Mouse (Mus musculus) granulocyte monocyte progenitor cell, adult 5-6 weeks (primary cell): ENCODE measurements at regions not wholly inside any gene's neighbourhood (a gene's known extent, or its start where the extent isn't known, plus 50 kb on each side); places are given as distances from the start of the nearest gene placed in this dataset.
"Not testable (repeated sequence)": the region's sequence is repeated elsewhere in the genome, so short reads cannot be mapped to it uniquely, and the experiment has no call there.

ENCODE experiments used
- ATAC-seq: replicated peaks from 2 replicates; pipeline ENCODE4 v1.8.0; 2016; ENCODE audit warnings: mild to moderate bottlenecking, moderate TSS enrichment, inconsistent platforms; ENCODE audit not compliant: poor library complexity, severe bottlenecking

DNA sequence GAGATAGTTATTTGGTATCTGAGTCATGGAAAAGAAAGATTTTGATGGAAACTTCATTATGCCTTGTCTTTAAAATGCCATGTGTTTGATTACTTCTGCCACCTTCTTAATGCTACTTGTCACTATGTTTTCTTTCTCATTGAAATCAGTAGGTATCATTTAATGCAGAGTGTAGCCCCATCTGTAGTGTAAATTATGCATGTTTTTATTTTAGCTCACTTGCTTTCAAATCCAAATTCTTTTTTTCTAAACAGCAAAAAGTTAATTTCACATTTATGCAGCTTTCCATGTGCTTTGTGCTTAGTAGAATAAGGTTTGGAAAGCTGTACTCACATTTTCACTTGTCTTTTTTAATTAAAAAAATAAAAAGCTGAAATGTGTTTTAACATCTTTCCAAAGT is 748.0 kb upstream of the Epha7 start:
- no peak for ATAC-seq

DNA sequence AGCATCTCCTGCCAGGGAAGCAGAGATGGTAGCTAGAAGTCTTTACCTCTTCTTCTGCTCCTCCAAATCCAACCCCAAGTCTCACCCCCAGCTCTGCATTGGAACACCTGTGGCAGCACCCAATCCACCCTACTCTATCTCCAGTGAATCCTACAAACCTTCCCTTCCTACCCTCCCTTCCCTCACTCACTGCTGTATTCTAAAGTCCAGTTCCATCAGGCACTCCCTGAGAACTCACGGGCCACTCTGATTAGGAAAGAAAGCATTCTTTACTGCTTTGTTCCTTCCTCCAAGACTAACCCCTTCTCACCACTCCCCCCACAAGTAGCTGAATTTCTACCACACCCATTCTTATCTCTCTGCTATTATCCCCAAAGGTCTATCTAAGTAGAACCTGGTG is 747.1 kb upstream of the Epha7 start:
- ATAC-seq: no peak

DNA sequence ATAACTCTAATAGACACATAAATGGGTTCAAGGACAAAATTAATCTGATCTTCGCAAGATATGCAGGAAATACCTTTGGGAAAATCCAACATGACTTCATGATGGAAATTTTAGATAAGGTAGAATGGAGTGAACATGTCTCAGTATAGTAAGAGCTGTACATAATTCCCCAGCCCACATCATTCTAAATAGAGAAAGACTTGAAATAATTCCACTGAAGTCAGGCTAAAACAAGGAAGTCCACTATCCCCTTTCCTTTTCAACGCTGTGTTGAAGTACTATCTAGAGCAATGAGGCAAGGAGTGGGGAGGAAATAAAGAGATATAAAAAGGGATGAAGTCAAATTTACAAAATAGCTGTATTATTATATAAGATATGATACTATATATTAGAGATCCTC is 733.9 kb upstream of the Epha7 start:
- ATAC-seq: no peak

DNA sequence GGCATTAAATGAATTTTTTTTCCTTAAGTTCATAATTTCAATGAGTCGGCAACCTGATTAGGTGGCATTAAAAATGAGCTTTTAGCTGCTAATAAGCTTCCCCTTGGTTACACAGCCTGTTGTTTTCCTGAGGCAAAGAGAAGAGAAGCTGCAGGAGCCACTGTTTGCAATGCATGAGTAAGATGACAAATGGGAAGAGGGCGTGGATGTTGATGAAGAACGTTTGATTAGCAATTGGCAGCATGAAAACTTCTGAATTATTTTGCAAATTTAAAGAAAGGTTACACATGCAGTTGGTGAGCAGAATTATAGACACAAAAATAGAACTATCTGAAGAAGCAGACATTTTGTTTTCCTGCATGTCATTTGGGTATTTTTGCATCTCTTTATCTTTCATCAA is 720.1 kb upstream of the Epha7 start:
- no peak for ATAC-seq

DNA sequence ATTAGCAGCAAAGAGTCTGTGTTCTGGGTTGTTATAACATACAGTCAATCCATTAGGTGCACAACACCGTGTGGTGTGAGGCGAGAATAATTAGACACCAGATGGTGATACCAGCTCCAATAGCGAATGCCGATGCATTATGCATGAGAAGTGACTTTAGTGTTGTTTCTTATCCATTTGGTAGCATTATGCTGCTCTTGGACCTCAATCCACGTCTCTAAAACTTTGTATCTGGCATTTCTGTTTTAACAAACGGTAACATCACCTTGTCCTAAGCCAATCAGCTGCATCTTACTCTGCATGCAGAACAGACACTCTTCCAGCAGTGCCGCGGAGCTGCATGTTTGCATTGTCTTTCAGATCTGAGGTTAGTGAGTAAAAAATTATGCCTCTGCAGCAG is 669.8 kb upstream of the Epha7 start:
- no peak for ATAC-seq

DNA sequence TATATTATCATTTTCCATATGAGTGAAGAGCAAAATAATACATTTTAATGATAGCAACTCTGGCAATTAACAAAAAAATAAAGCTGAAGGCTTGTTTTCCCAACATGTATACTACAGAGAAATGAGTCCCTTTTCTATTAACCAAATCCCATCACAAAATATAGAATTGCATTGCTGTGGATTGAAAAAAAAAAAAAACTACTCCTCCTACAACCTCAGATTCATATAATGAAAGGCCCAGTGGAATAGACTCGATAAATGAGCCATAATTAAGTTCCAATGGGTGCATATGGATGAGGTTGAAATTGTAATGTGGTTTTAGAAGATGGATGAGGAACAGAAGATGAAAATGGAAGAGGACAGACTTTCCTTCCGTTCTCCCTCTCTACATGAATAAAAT is 657.8 kb upstream of the Epha7 start:
- no peak for ATAC-seq

DNA sequence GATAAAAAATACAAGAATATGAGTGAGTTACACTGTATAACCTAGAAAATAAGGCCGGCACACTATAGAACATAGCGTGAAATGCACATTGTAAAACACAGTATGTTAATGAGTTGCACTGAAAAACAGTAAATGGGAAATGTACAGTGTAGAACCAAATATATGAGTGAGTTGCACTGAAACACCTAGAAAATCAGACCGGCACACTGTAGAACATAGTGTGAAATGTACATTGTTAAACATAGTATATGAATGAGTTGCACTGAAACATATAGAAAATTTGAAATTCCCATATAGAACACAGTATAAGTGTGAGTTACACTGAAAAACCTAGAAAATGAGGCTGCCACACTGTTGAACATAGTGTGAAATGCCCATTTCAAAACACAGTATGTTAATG is 636.2 kb upstream of the Epha7 start:
- peak; percentile 99 for ATAC-seq

DNA sequence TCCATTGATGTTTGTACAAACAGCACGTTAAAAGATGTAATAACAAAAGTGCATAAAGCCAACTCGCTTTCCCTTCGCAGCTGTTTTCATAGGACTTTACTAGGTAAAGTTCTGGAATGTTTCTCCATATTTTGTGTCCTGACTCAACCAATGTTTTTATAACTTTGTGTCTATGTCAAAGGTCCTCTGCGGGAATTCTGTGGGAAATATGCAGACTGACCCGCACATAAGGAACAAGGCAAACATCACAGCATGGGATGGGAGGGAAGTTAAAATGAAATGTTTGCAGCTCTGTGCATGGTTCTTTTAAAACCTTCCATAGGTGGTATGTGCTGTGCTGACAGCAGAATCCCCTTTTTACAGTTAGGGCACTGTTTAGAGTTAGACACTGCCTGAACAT is 622.1 kb upstream of the Epha7 start:
- no peak for ATAC-seq

DNA sequence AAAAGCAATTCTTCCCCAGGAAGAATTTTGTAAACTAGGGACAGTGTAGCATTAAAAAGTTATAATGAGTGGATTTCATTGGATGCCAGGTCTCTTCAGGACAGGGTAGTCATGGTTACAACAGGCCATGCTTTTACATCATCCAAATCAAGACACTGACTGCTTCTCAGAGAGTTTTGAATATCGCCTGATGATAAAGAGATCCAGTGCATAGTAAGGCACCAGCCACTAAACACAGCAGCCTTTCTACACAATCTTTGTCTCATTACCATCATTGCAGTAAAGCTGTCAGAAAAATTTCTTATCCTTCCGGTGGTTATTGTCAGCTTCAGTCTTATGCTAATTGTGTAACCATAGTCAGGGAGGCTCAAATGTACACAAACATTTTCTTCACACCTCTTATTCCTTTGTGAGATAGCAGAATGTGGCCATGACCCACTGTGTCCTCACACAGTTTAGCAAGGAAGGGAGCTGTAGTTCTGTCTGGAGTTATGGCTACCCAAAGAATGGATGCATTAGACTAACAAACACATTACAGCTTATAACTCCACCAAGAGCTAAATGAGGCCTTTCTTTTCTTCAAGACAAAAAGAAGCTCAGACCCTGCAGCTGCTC is 585.2 kb upstream of the Epha7 start:
- ATAC-seq: no peak

DNA sequence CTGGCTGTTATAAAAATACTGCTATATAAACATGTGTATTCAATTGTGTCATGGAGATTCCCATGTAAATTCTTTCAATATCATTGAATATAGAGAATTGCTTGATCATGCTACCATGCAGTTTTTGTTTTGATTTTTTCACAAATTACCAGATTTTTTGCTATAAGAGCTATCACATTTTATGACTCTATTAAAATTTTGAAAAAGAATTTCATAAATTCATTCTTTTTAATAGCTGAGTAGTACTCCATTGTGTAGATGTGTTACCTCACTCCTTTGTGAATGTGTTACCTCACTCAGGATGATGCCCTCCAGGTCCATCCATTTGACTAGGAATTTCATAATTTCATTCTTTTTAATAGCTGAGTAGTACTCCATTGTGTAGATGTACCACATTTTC is 577.4 kb upstream of the Epha7 start:
- ATAC-seq: not testable (repeated sequence)

DNA sequence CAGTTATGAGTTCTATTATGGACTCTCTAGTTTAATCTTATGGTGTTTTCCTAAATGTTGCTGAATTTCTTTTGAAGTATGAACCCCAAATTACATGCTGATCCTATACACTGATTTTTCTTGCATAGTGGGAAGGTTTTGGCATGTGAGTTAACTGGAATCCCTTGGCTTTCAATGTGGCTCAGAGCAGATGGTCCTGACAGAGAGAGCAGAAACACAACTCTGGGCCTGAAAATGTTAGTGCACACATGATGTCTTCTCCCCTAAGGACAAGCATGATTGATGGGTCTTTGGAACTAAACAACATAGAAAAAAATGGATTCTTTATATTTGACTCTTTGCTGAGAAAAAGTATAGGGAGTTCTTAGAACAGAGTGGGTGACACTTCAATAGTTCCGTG is 570.7 kb upstream of the Epha7 start:
- no peak for ATAC-seq
